Mouse (Mus musculus): ENCODE results near the gene Gsx1. TPM values are rescaled to one million over a fixed set of nuclear protein-coding genes. Genes with fewer than 3 reads are reported as not detected.

The Gsx1 gene
- polyA plus RNA-seq, 2 experiments = not detected

DNA sequence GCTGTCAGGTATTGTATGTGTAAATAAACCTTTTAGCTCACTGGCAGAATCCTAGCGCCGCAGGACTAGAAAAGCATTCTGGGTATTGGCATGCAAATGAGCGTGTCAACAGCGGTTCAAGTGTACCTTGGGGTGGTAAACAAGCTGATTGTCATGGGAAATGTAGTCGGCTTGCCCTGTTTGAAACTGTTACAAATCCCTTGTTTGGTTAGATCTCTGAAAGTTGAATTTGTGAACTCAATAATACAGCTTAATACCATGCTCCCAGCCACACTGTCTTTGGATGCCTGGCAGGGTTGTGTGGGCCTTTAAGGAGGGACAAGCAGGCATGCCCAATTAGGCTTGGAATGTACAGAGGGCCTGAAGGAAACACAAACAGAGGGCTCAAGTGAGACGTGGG lies 16.4 kb downstream of the Gsx1 start:
- no peak for TF ChIP-seq CTCF (IDR thresholded peaks at IDR 0.05; ENCODE audit: low read depth)
- TF ChIP-seq EP300 (IDR thresholded peaks at IDR 0.05; ENCODE audit: low read depth) = no peak
- Histone ChIP-seq H3K9ac (replicated peaks) (no peak overlapping the region), H3K4me3 (ENCODE audit: insufficient read depth in 1 of 2, low read depth in 2 of 2, low read length in 2 of 2) (no peak overlapping the region), H3K27me3 (ENCODE audit: control insufficient read depth, insufficient read depth, low read length) (no peaks in the 10 kb centered on the region), H3K36me3 (replicated peaks; ENCODE audit: control insufficient read depth, insufficient read depth, low read depth) (no peaks in the 10 kb centered on the region), H3K4me1 (replicated peaks; ENCODE audit: control insufficient read depth in 2 of 2, insufficient read depth in 2 of 2, low read length in 1 of 2) (no peaks in the 10 kb centered on the region), H3K27ac (no peak overlapping the region), H3K4me2 (ENCODE audit: low read depth) (no peak overlapping the region), H3K9me3 (ENCODE audit: control insufficient read depth, low read length) (no peaks in the 10 kb centered on the region)
- no peak for DNase-seq (ENCODE audit: low read depth in 3 of 3, low spot score in 3 of 3)
- WGBS (ENCODE audit: insufficient replicate concordance) = 21% methylated on average over 6 of the region's 6 CpGs
- ATAC-seq (ENCODE audit: insufficient read depth) = no peak

DNA sequence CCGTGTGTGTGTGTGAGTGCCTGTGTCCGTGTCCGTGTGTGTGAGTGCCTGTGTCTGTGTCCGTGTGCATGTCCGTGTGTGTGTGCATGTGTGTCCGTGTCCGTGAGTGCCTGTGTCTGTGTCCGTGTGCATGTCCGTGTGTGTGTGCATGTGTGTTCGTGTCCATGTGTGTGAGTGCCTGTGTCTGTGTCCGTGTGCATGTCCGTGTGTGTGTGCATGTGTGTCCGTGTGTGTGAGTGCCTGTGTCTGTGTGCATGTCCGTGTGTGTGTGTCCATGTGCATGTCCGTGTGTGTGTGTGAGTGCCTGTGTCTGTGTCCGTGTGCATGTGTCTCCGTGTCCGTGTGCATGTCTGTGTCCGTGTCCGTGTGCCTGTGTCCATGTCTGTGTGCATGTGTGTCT lies 19.4 kb downstream of the Gsx1 start:
- H3K9ac ChIP-seq (replicated peaks) = no peak overlapping the region
- H3K4me3 ChIP-seq (ENCODE audit: insufficient read depth in 1 of 2, low read depth in 2 of 2, low read length in 2 of 2) = no peak overlapping the region
- DNase-seq (ENCODE audit: low read depth in 3 of 3, low spot score in 3 of 3) (no peak), ATAC-seq (ENCODE audit: insufficient read depth) (no peak)
- no peaks in the 10 kb centered on the region for H3K27me3 ChIP-seq (ENCODE audit: control insufficient read depth, insufficient read depth, low read length)
- TF ChIP-seq EP300 (IDR thresholded peaks at IDR 0.05; ENCODE audit: low read depth) = no peak
- no peak for TF ChIP-seq CTCF (IDR thresholded peaks at IDR 0.05; ENCODE audit: low read depth)
- H3K27ac ChIP-seq = no peak overlapping the region
- no peaks in the 10 kb centered on the region for H3K36me3 ChIP-seq (replicated peaks; ENCODE audit: control insufficient read depth, insufficient read depth, low read depth)
- H3K4me1 ChIP-seq (replicated peaks; ENCODE audit: control insufficient read depth in 2 of 2, insufficient read depth in 2 of 2, low read length in 1 of 2) = no peaks in the 10 kb centered on the region
- 79% methylated on average over 20 of the region's 20 CpGs for WGBS (ENCODE audit: insufficient replicate concordance)
- no peak overlapping the region for H3K4me2 ChIP-seq (ENCODE audit: low read depth)
- no peaks in the 10 kb centered on the region for H3K9me3 ChIP-seq (ENCODE audit: control insufficient read depth, low read length)

DNA sequence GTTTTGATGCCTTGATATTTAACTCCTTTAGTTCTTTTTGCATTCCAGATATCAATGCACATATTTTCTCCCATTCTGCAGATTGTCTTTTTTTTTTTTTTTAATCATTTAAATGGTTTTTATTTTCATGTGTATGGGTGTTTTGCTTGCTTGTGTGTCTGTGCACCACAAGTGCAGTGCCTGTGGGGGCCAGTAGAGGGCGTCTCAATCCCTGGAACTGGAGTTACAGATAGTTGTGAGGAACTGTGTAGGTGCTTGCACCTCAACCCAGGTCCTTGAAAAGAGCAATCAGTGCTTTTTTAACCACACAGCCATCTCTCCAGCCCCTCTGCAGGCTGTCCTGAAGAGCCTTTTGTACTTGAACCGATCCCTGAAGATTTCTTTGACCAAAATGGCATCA lies 20.0 kb downstream of the Gsx1 start:
- no peaks in the 10 kb centered on the region for H3K4me1 ChIP-seq (replicated peaks; ENCODE audit: control insufficient read depth in 2 of 2, insufficient read depth in 2 of 2, low read length in 1 of 2)
- DNase-seq (ENCODE audit: low read depth in 3 of 3, low spot score in 3 of 3) (no peak), ATAC-seq (ENCODE audit: insufficient read depth) (no peak)
- no peaks in the 10 kb centered on the region for H3K9me3 ChIP-seq (ENCODE audit: control insufficient read depth, low read length)
- H3K36me3 ChIP-seq (replicated peaks; ENCODE audit: control insufficient read depth, insufficient read depth, low read depth) = no peaks in the 10 kb centered on the region
- H3K9ac ChIP-seq (replicated peaks) = no peak overlapping the region
- 36% methylated on average over 2 of the region's 2 CpGs for WGBS (ENCODE audit: insufficient replicate concordance)
- peak; percentile 42 for TF ChIP-seq CTCF (IDR thresholded peaks at IDR 0.05; ENCODE audit: low read depth)
- TF ChIP-seq EP300 (IDR thresholded peaks at IDR 0.05; ENCODE audit: low read depth) = no peak
- no peak overlapping the region for H3K4me3 ChIP-seq (ENCODE audit: insufficient read depth in 1 of 2, low read depth in 2 of 2, low read length in 2 of 2)
- H3K27me3 ChIP-seq (ENCODE audit: control insufficient read depth, insufficient read depth, low read length) = no peaks in the 10 kb centered on the region
- H3K27ac ChIP-seq = no peak overlapping the region
- H3K4me2 ChIP-seq (ENCODE audit: low read depth) = no peak overlapping the region

GRCm38 (mm10) chr5:147227354-147228112 lies 39.0 kb downstream of the Gsx1 start:
- peak in 2 of 3 experiments; percentile 9 to 19 for DNase-seq (ENCODE audit: low read depth in 3 of 3, low spot score in 3 of 3)
- Histone ChIP-seq H3K9ac (replicated peaks) (no peak overlapping the region), H3K4me2 (ENCODE audit: low read depth) (no peak overlapping the region), H3K27ac (no peak overlapping the region), H3K4me1 (replicated peaks; ENCODE audit: control insufficient read depth in 2 of 2, insufficient read depth in 2 of 2, low read length in 1 of 2) (no peaks in the 10 kb centered on the region), H3K36me3 (replicated peaks; ENCODE audit: control insufficient read depth, insufficient read depth, low read depth) (no peaks in the 10 kb centered on the region), H3K27me3 (ENCODE audit: control insufficient read depth, insufficient read depth, low read length) (peaks cover 17% of the 10 kb centered on the region), H3K9me3 (ENCODE audit: control insufficient read depth, low read length) (no peaks in the 10 kb centered on the region), H3K4me3 (ENCODE audit: insufficient read depth in 1 of 2, low read depth in 2 of 2, low read length in 2 of 2) (no peak overlapping the region)
- ATAC-seq (ENCODE audit: insufficient read depth) = no peak
- WGBS (ENCODE audit: insufficient replicate concordance) = 17% methylated on average over 25 of the region's 25 CpGs
- TF ChIP-seq EP300 (IDR thresholded peaks at IDR 0.05; ENCODE audit: low read depth) (no peak), CTCF (IDR thresholded peaks at IDR 0.05; ENCODE audit: low read depth) (peak; percentile 94)

DNA sequence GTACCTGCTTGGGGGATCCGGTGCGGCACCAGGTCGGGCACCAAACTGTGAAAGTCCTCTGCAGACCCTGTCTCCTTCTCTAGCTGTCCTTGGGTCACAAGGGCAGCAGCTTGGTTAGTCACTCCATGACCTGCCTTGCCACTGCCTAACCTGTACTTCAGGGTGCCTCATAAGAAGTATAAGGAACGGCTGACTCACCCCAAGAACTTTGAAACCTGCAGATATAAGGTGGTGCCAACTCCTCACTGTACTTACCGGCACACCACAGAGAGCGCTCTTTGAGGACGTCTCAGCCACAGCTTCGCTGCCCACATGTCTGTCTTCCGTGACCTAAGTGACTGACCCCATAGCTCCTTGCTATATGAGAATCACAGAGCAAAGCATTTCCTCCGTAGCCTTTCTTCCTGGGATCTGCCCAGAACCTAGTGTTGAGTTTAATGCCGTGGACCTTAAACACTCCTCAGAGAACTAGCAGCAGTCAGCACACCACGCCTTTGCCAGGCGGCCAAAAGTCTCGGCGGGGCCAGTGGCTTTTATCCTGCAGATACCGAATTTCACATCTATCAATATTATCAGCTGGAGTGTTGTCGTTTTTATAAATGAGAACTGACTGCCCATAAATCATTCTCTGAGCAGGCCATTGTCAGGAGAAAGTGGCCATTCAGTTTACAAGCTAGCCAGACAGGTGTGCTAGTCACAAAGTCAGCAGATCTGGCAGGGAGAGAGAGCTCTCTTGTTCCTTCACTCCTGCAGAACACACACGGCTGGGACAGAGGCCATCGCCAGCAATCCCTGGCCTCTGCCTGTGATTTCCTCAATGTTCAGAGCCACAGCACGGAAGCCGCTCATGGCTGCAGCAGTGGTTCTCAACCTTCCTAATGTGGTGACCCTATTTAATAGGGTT lies 47.2 kb downstream of the Gsx1 start:
- Histone ChIP-seq H3K27ac (no peak overlapping the region), H3K27me3 (ENCODE audit: control insufficient read depth, insufficient read depth, low read length) (no peaks in the 10 kb centered on the region), H3K4me3 (ENCODE audit: insufficient read depth in 1 of 2, low read depth in 2 of 2, low read length in 2 of 2) (no peak overlapping the region), H3K4me1 (replicated peaks; ENCODE audit: control insufficient read depth in 2 of 2, insufficient read depth in 2 of 2, low read length in 1 of 2) (no peaks in the 10 kb centered on the region), H3K9ac (replicated peaks) (no peak overlapping the region), H3K4me2 (ENCODE audit: low read depth) (no peak overlapping the region), H3K36me3 (replicated peaks; ENCODE audit: control insufficient read depth, insufficient read depth, low read depth) (no peaks in the 10 kb centered on the region), H3K9me3 (ENCODE audit: control insufficient read depth, low read length) (no peaks in the 10 kb centered on the region)
- 61% methylated on average over 21 of the region's 21 CpGs for whole genome bisulfite sequencing (ENCODE audit: insufficient replicate concordance)
- DNase-seq (ENCODE audit: low read depth in 3 of 3, low spot score in 3 of 3) (no peak), ATAC-seq (ENCODE audit: insufficient read depth) (no peak)
- no peak for TF ChIP-seq CTCF (IDR thresholded peaks at IDR 0.05; ENCODE audit: low read depth)
- no peak for TF ChIP-seq EP300 (IDR thresholded peaks at IDR 0.05; ENCODE audit: low read depth)

Other genes starting within 250 kb of the Gsx1 start
- 20.9 and 31.3 TPM in 2 replicates for gene Gtf3a, start 240.0 kb upstream of the Gsx1 start, polyA plus RNA-seq (2012; rRNA removed)
- gene Gtf3a, start 240.0 kb upstream of the Gsx1 start, polyA plus RNA-seq (2014; fragmentation: Nextera tagmentation; extraction: Ambion mirVana) = 37.7 and 41.4 TPM in 2 replicates
- 3.7 and 6.1 TPM in 2 replicates for gene Mtif3, start 224.9 kb upstream of the Gsx1 start, polyA plus RNA-seq (2012; rRNA removed)
- gene Mtif3, start 224.9 kb upstream of the Gsx1 start, polyA plus RNA-seq (2014; fragmentation: Nextera tagmentation; extraction: Ambion mirVana) = 12.2 and 13.7 TPM in 2 replicates
- gene Lnx2, start 112.1 kb upstream of the Gsx1 start, polyA plus RNA-seq (2012; rRNA removed) = 3.1 and 4.1 TPM in 2 replicates
- 4.0 and 4.4 TPM in 2 replicates for gene Lnx2, start 112.1 kb upstream of the Gsx1 start, polyA plus RNA-seq (2014; fragmentation: Nextera tagmentation; extraction: Ambion mirVana)
- 45.9 and 58.6 TPM in 2 replicates for gene Polr1d, start 111.6 kb upstream of the Gsx1 start, polyA plus RNA-seq (2012; rRNA removed)
- gene Polr1d, start 111.6 kb upstream of the Gsx1 start, polyA plus RNA-seq (2014; fragmentation: Nextera tagmentation; extraction: Ambion mirVana) = 87.1 and 92.4 TPM in 2 replicates
- gene Pdx1, start 81.3 kb downstream of the Gsx1 start, polyA plus RNA-seq (2012; rRNA removed) = 0.02 and 0.03 TPM in 2 replicates
- gene Pdx1, start 81.3 kb downstream of the Gsx1 start, polyA plus RNA-seq (2014; fragmentation: Nextera tagmentation; extraction: Ambion mirVana) = not detected in 2 replicates
- 0.09 TPM in 1 of 2 replicates, not detected in the other for gene Cdx2, start 118.6 kb downstream of the Gsx1 start, polyA plus RNA-seq (2012; rRNA removed)
- not detected in 2 replicates for gene Cdx2, start 118.6 kb downstream of the Gsx1 start, polyA plus RNA-seq (2014; fragmentation: Nextera tagmentation; extraction: Ambion mirVana)
- gene Urad, start 133.7 kb downstream of the Gsx1 start, polyA plus RNA-seq (2012; rRNA removed) = 1.0 and 1.1 TPM in 2 replicates
- 0.30 and 0.57 TPM in 2 replicates for gene Urad, start 133.7 kb downstream of the Gsx1 start, polyA plus RNA-seq (2014; fragmentation: Nextera tagmentation; extraction: Ambion mirVana)
- 0.65 and 0.88 TPM in 2 replicates for gene Flt3, start 211.8 kb downstream of the Gsx1 start, polyA plus RNA-seq (2012; rRNA removed)
- gene Flt3, start 211.8 kb downstream of the Gsx1 start, polyA plus RNA-seq (2014; fragmentation: Nextera tagmentation; extraction: Ambion mirVana) = 1.2 and 1.3 TPM in 2 replicates
- gene Pan3, start 241.5 kb downstream of the Gsx1 start, polyA plus RNA-seq (2012; rRNA removed) = 11.5 and 17.2 TPM in 2 replicates
- 31.3 and 33.3 TPM in 2 replicates for gene Pan3, start 241.5 kb downstream of the Gsx1 start, polyA plus RNA-seq (2014; fragmentation: Nextera tagmentation; extraction: Ambion mirVana)

Measured in liver, embryonic 14.5 days (tissue).